Mouse (Mus musculus): Measurements from ENCODE around the gene Cog5.

The Cog5 gene

GRCm38 (mm10) chr12:31984206-31984605, 329.5 kb downstream of the Cog5 start:
- DNase-seq (ENCODE audit: low spot score): no peak

GRCm38 (mm10) chr12:31984664-31985063, 330.0 kb downstream of the Cog5 start:
- no peak for DNase-seq (ENCODE audit: low spot score)

DNA sequence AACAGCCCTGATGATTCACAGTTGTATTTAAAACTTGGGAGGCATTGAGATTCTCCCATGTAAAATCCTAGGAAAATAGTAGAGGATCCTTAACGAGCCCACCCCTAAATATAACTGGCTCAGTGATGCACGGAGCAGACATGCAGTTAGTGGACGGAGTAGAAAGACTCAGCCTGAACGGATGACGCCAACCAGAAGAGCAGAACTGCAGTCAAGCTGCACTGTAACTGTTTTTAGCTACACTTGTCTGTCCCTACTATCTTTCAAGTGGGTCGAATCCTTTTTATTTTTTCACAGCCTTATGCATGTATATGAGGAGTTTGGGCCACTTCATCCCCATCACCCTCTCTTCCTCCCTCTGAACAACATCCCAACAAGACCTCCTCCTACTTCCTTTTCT, 331.1 kb downstream of the Cog5 start:
- DNase-seq (ENCODE audit: low spot score): no peak

DNA sequence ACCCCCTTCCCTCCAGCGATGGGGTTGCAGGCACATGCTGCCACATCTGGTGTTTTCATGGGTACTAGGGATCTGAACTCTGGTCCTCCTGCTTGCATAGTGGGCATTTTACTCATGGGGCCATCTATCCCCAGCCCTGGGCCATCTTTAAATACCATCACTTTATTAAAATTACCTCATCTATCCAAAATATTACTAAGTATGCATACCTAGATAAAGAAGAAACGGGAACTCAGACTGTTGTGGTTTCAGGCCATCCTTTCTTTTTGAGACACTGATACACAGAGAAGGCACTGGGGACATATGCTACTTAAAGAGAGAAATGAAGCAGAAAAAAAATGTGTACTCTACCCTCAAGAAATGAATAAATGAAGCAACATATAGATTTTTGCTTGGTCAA, 331.8 kb downstream of the Cog5 start:
- no peak for DNase-seq (ENCODE audit: low spot score)
